Mouse (Mus musculus): Measurements from ENCODE around the gene Zfp609.
A peak's percentile ranks its signal among the peaks of the same experiment; 100 is the strongest.
"Not testable (repeated sequence)": the region's sequence is repeated elsewhere in the genome, so short reads cannot be mapped to it uniquely, and the experiment has no call there.

The Zfp609 gene

GRCm38 (mm10) chr9:65724471-65725290, 102.7 kb downstream of the Zfp609 start:
- DNase-seq (ENCODE audit: low spot score in 2 of 2) = no peak

DNA sequence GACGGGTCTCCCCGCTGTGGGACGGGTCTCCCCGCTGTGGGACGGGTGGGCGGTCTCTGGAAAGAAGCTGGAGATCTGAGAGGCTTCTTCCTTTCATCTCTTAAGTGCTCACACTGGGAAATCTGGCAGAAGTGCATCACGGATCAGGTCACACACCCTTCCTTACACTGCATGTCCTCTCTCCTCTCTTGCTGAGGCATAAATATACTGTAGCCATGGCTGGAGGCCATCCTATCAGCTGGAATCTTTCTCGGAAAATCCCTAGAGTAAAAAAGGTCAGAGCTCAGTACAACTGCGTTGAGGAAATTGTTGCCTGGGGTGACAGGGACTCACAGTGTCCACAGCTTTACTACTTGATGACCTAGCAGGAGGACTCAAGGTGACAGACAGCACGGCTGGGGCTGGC, 106.2 kb downstream of the Zfp609 start:
- DNase-seq (ENCODE audit: low spot score in 2 of 2) = no peak

DNA sequence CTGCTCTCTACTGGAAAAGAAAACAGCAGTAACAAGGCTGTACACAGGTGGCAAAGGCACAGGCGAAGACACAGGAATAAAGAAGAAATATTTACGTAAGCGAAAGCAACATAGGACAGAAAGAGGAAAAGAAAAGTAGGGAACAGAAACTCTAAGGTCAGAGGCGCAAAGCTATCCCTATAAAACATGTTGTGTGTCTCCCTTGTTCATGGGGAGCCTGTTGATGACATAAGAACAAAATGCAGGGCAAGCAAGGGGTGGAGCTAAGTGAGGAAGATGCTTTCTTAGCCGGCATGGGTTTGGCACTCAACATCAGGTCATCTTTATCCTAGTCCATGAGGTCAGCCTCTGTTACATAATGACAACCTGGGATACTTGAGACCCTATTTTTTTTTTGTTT, 109.2 kb downstream of the Zfp609 start:
- DNase-seq (ENCODE audit: low spot score in 2 of 2) = no peak

- DNase-seq (ENCODE audit: low spot score in 2 of 2) = no peak
Observed at GRCm38 (mm10) chr9:65703926-65704595, 123.3 kb downstream of the Zfp609 start.

DNA sequence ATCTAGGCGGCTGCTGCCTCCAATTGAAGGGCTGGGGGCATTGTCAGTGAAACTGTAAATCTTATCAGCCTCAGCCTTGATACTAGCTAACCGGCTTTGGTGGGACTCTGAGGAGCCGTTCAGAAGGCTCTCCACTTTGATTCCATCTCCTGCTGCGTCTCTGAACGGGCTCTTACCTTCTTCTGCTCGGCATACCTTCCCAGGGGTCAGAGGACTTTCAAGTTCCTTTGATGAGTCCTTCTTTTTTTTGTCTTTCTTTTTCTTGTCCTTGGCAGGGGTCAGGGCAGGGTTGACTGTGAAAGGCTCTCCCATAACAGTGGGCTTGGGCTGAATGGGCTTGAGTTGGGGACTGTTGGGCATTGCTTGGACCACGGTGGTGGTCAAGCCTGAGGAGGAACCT, 124.1 kb downstream of the Zfp609 start:
- DNase-seq (ENCODE audit: low spot score in 2 of 2) = no peak

- no peak for DNase-seq (ENCODE audit: low spot score in 2 of 2)
Observed at GRCm38 (mm10) chr9:65702286-65702685, 125.1 kb downstream of the Zfp609 start.

DNA sequence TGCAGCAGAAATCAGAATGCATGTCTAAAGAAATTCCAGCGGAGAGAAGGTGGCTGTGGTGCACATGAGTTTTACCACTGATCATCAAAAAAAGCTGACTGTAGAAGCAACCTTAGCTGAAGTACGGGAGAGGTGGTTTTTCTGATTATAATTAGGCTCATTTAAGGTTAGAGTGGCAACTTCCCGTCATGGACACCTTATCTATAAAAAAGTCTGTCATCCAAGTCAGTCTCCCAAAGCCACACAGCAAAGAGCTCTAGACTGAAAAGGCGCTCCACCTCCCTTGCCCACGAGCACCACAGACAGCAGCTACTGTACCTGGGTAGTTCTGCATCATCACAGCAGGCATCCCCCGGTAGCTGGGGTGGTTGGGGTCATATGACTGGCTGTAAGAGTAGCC, 126.9 kb downstream of the Zfp609 start:
- no peak for DNase-seq (ENCODE audit: low spot score in 2 of 2)

GRCm38 (mm10) chr9:65697992-65698391, 129.4 kb downstream of the Zfp609 start:
- DNase-seq (ENCODE audit: low spot score in 2 of 2) = no peak

DNA sequence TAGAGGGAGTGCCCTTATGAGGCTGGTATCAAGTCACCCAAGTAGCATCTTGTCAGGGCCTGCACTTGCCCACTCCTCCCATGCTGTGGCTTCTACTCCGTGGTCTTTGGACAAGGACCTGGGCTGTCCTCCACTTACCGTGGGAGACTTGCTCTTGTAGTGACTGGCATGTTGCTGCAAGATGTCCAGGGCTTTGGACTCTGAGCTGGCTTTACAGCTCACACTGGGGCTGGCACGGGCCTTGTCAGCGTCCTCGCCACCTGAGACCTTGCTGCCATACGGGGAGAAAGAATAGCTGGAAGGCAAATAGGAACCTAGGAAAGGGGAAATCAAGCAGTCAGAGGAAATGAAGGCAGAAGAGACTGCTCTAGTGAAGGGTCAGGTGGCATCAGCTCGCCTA, 130.0 kb downstream of the Zfp609 start:
- no peak for DNase-seq (ENCODE audit: low spot score in 2 of 2)

- DNase-seq (ENCODE audit: low spot score in 2 of 2) = no peak
Observed at GRCm38 (mm10) chr9:65696337-65696736, 131.0 kb downstream of the Zfp609 start.

DNA sequence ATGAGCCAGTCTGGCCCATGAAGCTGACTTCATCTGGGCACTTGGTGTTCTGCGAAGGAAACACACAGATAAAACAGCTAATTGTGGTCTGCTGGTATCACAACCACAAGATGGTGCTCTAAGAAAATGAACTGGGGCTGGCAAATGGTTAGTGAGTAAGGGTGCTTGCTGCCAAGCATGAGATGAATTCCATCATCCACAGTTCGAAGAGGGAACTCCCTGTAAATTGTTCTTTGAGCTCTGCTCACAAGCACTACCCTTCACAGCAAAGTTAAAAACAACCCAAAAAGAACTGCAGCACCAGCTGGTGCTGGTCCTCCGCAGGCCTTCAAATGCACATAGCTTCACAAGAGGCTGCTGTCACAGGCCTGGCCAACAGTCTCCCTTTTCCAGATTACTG, 131.7 kb downstream of the Zfp609 start:
- DNase-seq (ENCODE audit: low spot score in 2 of 2) = peak; percentile 59 to 81

- DNase-seq (ENCODE audit: low spot score in 2 of 2) = no peak
Observed at GRCm38 (mm10) chr9:65692959-65693603, 134.3 kb downstream of the Zfp609 start.

DNA sequence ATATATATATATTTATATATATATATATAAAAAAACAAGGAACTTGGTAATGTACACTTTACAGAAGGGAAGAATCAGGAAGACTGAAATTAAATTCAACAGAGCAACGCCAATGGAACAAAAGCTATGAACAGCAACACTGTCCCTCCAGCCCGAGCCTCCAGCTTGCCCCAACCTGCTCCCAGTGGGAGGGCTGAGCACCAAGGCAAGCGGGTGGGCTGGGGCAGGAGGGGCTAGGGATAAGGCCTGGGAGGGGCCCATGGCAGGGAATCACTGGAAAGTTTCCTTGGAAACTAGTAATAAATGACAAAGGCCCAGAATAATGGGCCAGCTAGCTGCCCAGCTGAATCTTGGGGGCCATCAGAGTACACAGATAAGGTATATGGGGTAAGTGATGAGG, 134.9 kb downstream of the Zfp609 start:
- DNase-seq (ENCODE audit: low spot score in 2 of 2) = no peak

- DNase-seq (ENCODE audit: low spot score in 2 of 2) = not testable (repeated sequence)
Observed at GRCm38 (mm10) chr9:65689869-65690268, 137.5 kb downstream of the Zfp609 start.

- no peak for DNase-seq (ENCODE audit: low spot score in 2 of 2)
Observed at GRCm38 (mm10) chr9:65684704-65685103, 142.7 kb downstream of the Zfp609 start.

DNA sequence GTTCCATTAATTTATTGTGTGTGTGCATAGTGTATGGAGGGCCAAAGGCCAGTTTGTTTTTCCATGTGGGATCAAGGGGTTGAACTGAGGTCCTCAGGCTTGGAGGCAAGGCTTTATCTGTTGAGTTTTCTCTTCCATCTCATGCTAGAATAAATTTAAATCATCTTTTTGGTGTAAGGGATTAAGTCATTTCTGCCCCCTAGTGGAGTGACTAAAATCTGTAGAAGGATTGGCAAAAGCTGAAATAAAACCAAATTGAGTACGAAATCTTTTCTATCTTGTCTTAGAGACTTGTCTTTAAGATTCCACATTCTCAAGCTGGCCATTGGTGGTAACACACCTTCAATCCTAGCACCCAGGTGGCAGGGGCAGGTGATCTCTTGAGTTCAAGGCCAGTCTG, 144.4 kb downstream of the Zfp609 start:
- no peak for DNase-seq (ENCODE audit: low spot score in 2 of 2)

DNA sequence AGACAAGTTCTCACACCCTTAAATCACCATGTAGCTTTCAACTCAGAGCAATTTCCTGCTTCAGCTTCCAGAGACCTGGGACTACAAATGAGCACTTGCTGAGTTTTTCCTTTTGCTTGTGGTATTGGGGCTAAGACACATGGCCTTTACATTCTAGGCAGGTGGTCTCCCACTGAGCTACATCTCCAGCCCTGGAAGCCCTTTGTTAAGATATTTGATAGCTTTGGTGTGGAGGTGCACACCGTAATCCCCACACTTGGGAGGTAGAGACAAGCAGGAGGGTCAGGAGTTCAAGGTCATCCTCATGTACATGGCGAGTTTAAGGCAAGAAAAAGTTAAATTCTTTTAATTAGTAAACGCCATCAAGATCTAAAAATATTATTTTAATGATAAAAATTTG, 145.2 kb downstream of the Zfp609 start:
- DNase-seq (ENCODE audit: low spot score in 2 of 2) = no peak

- peak in 1 of 2 experiments; percentile 24 for DNase-seq (ENCODE audit: low spot score in 2 of 2)
Observed at GRCm38 (mm10) chr9:65681634-65681940, 145.8 kb downstream of the Zfp609 start.

- no peak for DNase-seq (ENCODE audit: low spot score in 2 of 2)
Observed at GRCm38 (mm10) chr9:65680938-65681633, 146.3 kb downstream of the Zfp609 start.

DNA sequence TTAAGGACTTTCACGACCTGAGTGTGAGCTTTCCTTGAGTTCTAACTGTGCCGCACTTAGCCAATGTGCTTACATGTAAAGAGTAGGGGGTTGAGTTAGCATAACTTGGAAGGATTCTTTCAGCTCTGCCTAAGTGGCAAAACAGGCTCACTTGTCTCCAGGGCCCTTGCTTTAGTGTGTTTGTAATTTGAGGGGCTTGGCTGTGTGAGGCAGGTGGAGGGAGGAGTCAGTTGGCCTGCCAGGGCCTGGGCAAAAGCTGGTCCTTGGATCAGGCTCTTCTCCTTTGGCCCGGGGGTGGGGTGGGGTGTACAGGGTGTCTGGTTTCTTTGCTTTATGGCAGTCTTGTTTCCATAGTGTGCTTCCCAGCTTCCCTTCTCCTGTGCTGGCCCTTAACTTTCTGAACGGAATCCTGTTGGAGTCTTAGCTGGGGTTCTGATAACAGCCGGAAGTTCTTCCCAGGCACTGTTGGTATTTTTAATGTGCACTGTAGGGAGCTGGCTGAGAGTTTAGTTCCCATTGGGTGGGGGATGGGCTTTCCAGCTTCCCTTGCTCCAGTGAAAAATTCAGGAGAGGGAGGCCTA, 148.1 kb downstream of the Zfp609 start:
- no peak for DNase-seq (ENCODE audit: low spot score in 2 of 2)

DNA sequence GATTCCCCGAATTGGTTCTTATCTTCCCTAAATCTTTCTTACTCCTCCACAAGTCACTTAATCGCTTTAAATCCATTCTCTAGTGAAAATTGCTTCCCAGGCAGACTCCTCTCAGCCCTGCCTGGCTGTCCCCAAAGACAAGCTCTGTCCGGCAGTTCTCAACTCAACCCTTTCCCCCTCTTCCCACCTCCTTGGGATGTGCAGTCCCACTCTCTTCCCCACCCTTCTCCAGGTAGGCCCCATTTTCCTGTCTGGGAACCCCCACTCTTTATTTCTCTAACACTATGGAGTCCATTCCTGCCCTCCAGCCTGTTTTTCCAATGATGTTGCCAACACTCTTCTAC, 150.3 kb downstream of the Zfp609 start:
- DNase-seq (ENCODE audit: low spot score in 2 of 2) = no peak
